Mouse (Mus musculus) ES-E14 (cell line): ENCODE measurements around the gene Cracr2b. TPM values are rescaled to one million over a fixed set of nuclear protein-coding genes. Genes with fewer than 3 reads are reported as not detected.

Source experiments
- DNase-seq: peaks from one replicate; pipeline ENCODE4 v3.0.0-alpha.2; 2013; ENCODE audit warnings: low read depth, low spot score
- H3K27ac ChIP-seq: 2 replicates; pipeline ENCODE4 v1.5.1; 2012; ENCODE audit warnings: low read depth, mild to moderate bottlenecking, low read length, moderate library complexity, mixed read lengths; ENCODE audit not compliant: poor library complexity, insufficient read depth, severe bottlenecking
- H3K36me3 ChIP-seq: 2 replicates; pipeline ENCODE4 v1.6.1; 2012; ENCODE audit warnings: mild to moderate bottlenecking, low read length, moderate library complexity, mixed read lengths; ENCODE audit not compliant: control insufficient read depth, poor library complexity, insufficient read depth, severe bottlenecking
- H3K4me1 ChIP-seq, 2 experiments: fragments of 150-350 bp in 1 of 2; sonication (generic) in 1 of 2; 2 replicates each; pipeline ENCODE4 v1.6.1; 2012; ENCODE audit warnings: low read length in 2 of 2, mild to moderate bottlenecking in 1 of 2, mixed read lengths in 1 of 2; ENCODE audit not compliant: control insufficient read depth in 2 of 2, insufficient read depth in 2 of 2, poor library complexity in 1 of 2
- H3K4me3 ChIP-seq, 2 experiments: fragments of 150-350 bp in 1 of 2; sonication (generic) in 1 of 2; 2 replicates each; pipeline ENCODE4 v1.5.1; 2012; ENCODE audit warnings: low read length in 2 of 2, low read depth in 1 of 2, mild to moderate bottlenecking in 1 of 2, mixed read lengths in 1 of 2; ENCODE audit not compliant: insufficient read depth in 1 of 2, poor library complexity in 1 of 2, severe bottlenecking in 1 of 2
- H3K9ac ChIP-seq: 2 replicates; pipeline ENCODE4 v1.6.1; 2012; ENCODE audit warnings: low read depth, mild to moderate bottlenecking, low read length, mixed read lengths; ENCODE audit not compliant: poor library complexity, insufficient read depth, severe bottlenecking
- H3K9me3 ChIP-seq: fragments of 150-350 bp; sonication (generic); 2 replicates; pipeline ENCODE4 v1.6.1; 2012; ENCODE audit warnings: low read depth, mild to moderate bottlenecking, low read length; ENCODE audit not compliant: control insufficient read depth, insufficient read depth
- CHD2 ChIP-seq: IDR thresholded peaks from 2 replicates; pipeline ENCODE4 v1.6.1; 2014; ENCODE audit warnings: mild to moderate bottlenecking, low read depth, low read length, inconsistent platforms
- HCFC1 ChIP-seq: IDR thresholded peaks from 2 replicates; pipeline ENCODE4 v1.6.1; 2012; ENCODE audit warnings: low read length, inconsistent platforms, borderline replicate concordance; ENCODE audit not compliant: insufficient read depth
- MAFK ChIP-seq: IDR thresholded peaks from 2 replicates; pipeline ENCODE4 v1.6.1; 2014; ENCODE audit warnings: mild to moderate bottlenecking, low read depth, low read length, inconsistent platforms; ENCODE audit not compliant: insufficient read depth
- ZC3H11A ChIP-seq: IDR thresholded peaks from 2 replicates; pipeline ENCODE4 v1.6.1; 2012; ENCODE audit warnings: low read depth, mild to moderate bottlenecking, inconsistent platforms, low read length, borderline replicate concordance
- ZNF384 ChIP-seq: IDR thresholded peaks from 2 replicates; pipeline ENCODE4 v1.6.1; 2012; ENCODE audit warnings: low read depth, low read length, inconsistent platforms
- in situ Hi-C, 2 experiments: fragments of 600-800 bp; cut with MboI; formaldehyde crosslinking; loops; one replicate each; pipeline ENCODE4 v1.15.1; 2025; ENCODE audit warnings: low sequenced_read_pairs in 2 of 2, inconsistent platforms in 1 of 2; ENCODE audit not compliant: unreplicated experiment in 2 of 2
- total RNA-seq: library from RNA; depleted of rRNA; stranded (reverse); fragments of 300-350 nt; gene quantifications from 2 replicates; pipeline ENCODE4 v1.2.3, GENCODE M21; 2012

Cracr2b gene
- total RNA-seq, 1 experiment: 5.8 TPM

GRCm38 (mm10) chr7:141475011-141475804, 14.3 kb downstream of the Cracr2b start, which contains the start of the genes Polr2l and Tspan4:
Polr2l (minus strand) TSS chr7:141475132.
Tspan4 (plus strand) TSS chr7:141475240.
- Histone ChIP-seq H3K4me3 (peak within 1 kb of the TSS; percentile 88 to 98), H3K4me1 (peaks cover 0 to 15% of the 10 kb centered on the region in 2 experiments; a peak in 3 of 4 replicates), H3K9me3 (no peaks in the 10 kb centered on the region), H3K36me3 (peaks cover 18% of the 10 kb centered on the region), H3K9ac (peak within 1 kb of the TSS; percentile 89), H3K27ac (peak within 1 kb of the TSS; percentile 64; the same call in 1 of the 2 replicates)
- in situ Hi-C loops: no loop called here
- no peak for DNase-seq
- TF ChIP-seq MAFK: no peak
- TF ChIP-seq HCFC1: peak; percentile 65; the same call in 1 of the 2 replicates
- TF ChIP-seq ZC3H11A: no peak
- TF ChIP-seq ZNF384: no peak
- TF ChIP-seq CHD2: no peak

DNA sequence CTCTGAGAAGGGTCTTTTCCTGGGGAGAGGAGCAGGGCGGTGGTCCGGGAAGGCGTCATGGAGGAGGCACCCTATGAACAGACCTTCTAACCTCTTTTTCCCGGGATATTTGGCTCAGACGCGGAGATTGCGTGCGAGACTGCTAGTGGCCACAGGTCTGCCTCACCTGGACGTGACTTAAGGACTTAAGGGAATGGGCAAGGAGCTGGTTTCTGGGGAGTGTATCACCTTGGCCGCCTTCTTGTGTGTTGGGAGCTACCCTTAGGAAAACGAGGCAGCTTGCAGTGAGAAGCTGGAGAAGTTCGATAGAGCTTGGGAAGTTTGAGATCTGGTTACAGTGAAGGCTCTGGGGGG, 14.9 kb downstream of the Cracr2b start:
- Histone ChIP-seq H3K4me1 (peaks cover 0 to 11% of the 10 kb centered on the region in 2 experiments; a peak in 2 of 4 replicates), H3K9me3 (no peaks in the 10 kb centered on the region), H3K27ac (no peak overlapping the region), H3K36me3 (peaks cover 13% of the 10 kb centered on the region), H3K9ac (peak overlapping the region; percentile 89), H3K4me3 (peak overlapping the region; percentile 88 to 98)
- in situ Hi-C loops: no loop called here
- TF ChIP-seq ZNF384: no peak
- DNase-seq: no peak

- H3K36me3 ChIP-seq: peaks cover 9% of the 10 kb centered on the region
- peak overlapping the region; percentile 89 for H3K9ac ChIP-seq
- peaks cover 3 to 13% of the 10 kb centered on the region in 2 experiments; a peak in 2 of 4 replicates for H3K4me1 ChIP-seq
- TF ChIP-seq HCFC1 (no peak), ZNF384 (no peak), ZC3H11A (no peak), MAFK (no peak), CHD2 (no peak)
- in situ Hi-C loops: no loop called here
- H3K27ac ChIP-seq: peak overlapping the region; percentile 36; the same call in 1 of the 2 replicates
- no peaks in the 10 kb centered on the region for H3K9me3 ChIP-seq
- H3K4me3 ChIP-seq: peak overlapping the region; percentile 88 to 98
- DNase-seq: no peak
These were observed 15.5 kb downstream of the Cracr2b start for GRCm38 (mm10) chr7:141476226-141476980.

GRCm38 (mm10) chr7:141476981-141477370, 16.1 kb downstream of the Cracr2b start:
- no peaks in the 10 kb centered on the region for H3K9me3 ChIP-seq
- H3K4me1 ChIP-seq: peaks cover 3 to 15% of the 10 kb centered on the region in 2 experiments; a peak in 2 of 4 replicates
- no peak overlapping the region for H3K9ac ChIP-seq
- no peak for TF ChIP-seq ZC3H11A
- TF ChIP-seq MAFK: no peak
- TF ChIP-seq CHD2: no peak
- no peak for TF ChIP-seq HCFC1
- TF ChIP-seq ZNF384: no peak
- DNase-seq: no peak
- peak overlapping the region in 1 of 2 experiments; percentile 6; a peak in 1 of 4 replicates for H3K4me3 ChIP-seq
- H3K27ac ChIP-seq: no peak overlapping the region
- in situ Hi-C loops: no loop called here
- peaks cover 7% of the 10 kb centered on the region for H3K36me3 ChIP-seq
